Comparison of ENCODE assay signal across 17 mouse cellular contexts in the genomic region with DNA sequence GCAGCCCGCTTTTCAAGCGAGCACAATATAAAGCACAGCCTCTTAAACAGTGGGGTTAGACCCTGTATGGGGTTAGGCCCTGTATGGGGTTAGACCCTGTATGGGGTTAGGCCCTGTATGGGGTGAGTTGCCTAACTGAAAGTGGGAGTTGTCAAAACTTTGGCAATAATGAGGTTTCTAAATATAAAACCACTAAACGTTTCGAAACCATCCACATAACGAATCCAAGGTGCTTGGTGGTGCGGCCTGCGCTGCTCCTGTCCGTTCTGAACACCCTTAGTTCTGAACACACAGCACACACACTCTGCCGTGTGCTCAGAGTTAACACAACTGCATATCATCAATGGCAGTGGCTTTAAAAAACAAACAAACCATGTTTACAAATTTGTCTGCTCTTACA. TPM values are rescaled to one million over a fixed set of nuclear protein-coding genes. Genes with fewer than 3 reads are reported as not detected.
"Had no signal": no experiment of that assay in that cellular context is flagged by ENCODE, and none has a peak within 500 bp of the region (broad histone marks: within the 10 kb centered on the region; RNA-seq: fewer than 3 reads in every experiment).

No protein-coding gene starts in this region.

- H3K4me3 ChIP-seq: limb, embryonic 12.5 days; megakaryocyte, embryonic 14.5 days; midbrain, embryonic 15.5 days; neural tube, embryonic 13.5 days; stomach, embryonic 15.5 days had no signal

- H3K9ac ChIP-seq: limb, embryonic 12.5 days; midbrain, embryonic 15.5 days; neural tube, embryonic 13.5 days; stomach, embryonic 15.5 days had no signal

- H3K27me3 ChIP-seq: limb, embryonic 12.5 days; megakaryocyte, embryonic 14.5 days; midbrain, embryonic 15.5 days; neural tube, embryonic 13.5 days; stomach, embryonic 15.5 days had no signal

- ATAC-seq: intestine, postnatal 0 days; lung, postnatal 0 days; midbrain, embryonic 15.5 days had no signal

- H3K9me3 ChIP-seq: limb, embryonic 12.5 days; megakaryocyte, embryonic 14.5 days; midbrain, embryonic 15.5 days; neural tube, embryonic 13.5 days; stomach, embryonic 15.5 days had no signal

- DNase-seq: kidney, adult 8-10 months; kidney, postnatal 25 days; lung, adult 2 months; lung, postnatal 36 days; retina, postnatal 1 day; right cerebral cortex, postnatal 14 days; thymus, adult 2 months; thymus, postnatal 25 days had no signal

- H3K27ac ChIP-seq: limb, embryonic 12.5 days; midbrain, embryonic 15.5 days; neural tube, embryonic 13.5 days; stomach, embryonic 15.5 days had no signal

- H3K36me3 ChIP-seq: limb, embryonic 12.5 days; midbrain, embryonic 15.5 days; neural tube, embryonic 13.5 days; stomach, embryonic 15.5 days had no signal

- H3K4me2 ChIP-seq: limb, embryonic 12.5 days; midbrain, embryonic 11.5 days; midbrain, embryonic 15.5 days; neural tube, embryonic 13.5 days; stomach, embryonic 15.5 days had no signal

RNA-seq across cellular contexts. Expression of gene Dock3, which starts 51.2 kb away (rescaled TPM):
- total RNA-seq: liver, adult 2 months had no signal
- polyA plus RNA-seq: liver, adult 2 months had no signal
